Mouse (Mus musculus) NIH3T3 (cell line): ENCODE measurements around the gene Spop.
"Not testable (repeated sequence)": the region's sequence is repeated elsewhere in the genome, so short reads cannot be mapped to it uniquely, and the experiment has no call there.

Experiments used
- DNase-seq: peaks from one replicate; pipeline ENCODE4 v3.0.0-alpha.2; 2012; ENCODE audit warnings: low read depth

The Spop gene

DNA sequence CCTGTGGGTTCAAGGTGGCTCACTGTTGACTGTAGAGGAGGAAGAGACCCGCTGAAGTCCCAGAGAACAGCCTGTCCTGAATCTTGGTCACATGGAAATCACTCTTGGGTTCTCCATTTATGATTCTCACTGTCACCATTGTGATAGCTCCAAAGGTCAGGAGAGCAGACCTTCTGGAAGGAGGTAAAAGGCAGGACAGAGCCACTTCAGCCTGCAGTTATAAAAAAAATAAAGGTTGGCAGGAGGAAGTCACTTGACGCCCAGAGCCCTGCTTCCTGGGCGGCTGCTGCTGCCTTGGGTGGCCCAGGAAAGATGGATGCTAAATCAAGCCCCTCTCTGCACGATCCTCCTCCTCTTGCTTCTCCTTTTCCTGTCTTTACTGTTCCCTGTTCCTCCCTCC lies 86.5 kb downstream of the Spop start:
- no peak for DNase-seq

GRCm38 (mm10) chr11:95500836-95501235 lies 87.0 kb downstream of the Spop start:
- DNase-seq = no peak

DNA sequence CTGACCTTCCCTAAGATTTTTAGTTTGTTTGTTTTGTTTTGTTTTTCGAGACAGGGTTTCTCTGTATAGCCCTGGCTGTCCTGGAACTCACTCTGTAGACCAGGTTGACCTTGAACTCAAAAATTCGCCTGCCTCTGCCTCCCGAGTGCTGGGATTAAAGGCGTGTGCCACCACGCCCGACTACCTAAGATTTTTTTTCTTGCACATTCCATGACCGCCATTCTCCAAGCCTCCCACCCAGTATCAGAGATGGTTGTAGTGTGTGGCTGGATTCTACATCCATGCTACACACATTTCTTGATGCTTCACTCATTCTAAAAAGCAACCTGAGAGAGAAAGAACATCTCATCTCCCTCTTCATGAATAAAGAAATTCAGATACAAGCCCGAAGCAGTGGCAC lies 87.9 kb downstream of the Spop start:
- DNase-seq = not testable (repeated sequence)

DNA sequence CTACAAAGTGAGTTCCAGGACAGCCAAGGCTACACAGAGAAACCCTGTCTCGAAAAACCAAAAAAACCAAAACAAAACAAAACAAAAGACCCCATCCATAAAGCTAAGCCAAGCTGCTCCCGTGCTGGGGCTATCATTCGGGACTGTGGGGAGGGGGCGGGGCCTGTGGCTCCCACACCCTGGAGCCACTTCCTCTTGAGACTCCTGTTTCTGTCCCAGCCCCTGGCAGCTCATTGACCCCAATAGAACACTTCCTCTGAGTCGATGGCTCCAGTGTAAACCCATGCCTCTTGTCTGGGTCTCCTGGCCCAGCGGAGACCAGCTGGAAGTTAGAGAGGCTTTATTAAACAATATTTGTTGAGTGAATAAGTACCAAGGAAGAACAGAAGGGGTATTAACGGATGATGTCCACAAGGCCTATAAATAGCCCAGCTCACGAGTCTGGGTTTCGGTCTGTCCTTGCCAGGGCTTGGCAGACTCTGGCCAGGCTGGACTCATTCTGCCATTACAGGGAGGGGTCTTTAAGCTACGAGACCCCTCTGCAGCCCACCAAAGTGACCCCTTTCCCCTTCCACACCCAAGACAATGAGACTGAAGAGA lies 89.8 kb downstream of the Spop start:
- peak; percentile 60 for DNase-seq

DNA sequence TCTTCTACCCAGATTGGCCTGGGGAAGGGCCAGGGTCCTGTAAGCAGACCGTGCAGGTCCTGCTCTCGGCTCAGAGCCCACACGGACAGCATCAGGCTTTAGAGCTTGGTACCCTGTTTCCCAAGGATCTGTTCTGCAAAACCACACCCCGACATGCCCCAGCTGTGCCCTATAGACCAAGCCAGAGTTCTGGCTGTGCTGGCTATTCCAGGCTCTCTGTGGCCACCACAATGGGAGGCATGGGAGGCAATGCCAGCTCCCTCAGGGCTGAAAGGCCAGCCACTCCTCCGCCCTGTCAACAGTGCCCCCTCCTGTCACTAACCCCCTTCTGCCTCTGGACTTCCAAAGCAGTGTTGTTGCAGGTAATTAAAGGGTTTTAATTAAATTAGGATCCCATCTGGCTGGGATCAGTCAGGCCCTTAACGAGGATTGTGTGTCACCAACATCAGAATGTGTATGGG lies 90.4 kb downstream of the Spop start:
- peak; percentile 24 for DNase-seq

DNA sequence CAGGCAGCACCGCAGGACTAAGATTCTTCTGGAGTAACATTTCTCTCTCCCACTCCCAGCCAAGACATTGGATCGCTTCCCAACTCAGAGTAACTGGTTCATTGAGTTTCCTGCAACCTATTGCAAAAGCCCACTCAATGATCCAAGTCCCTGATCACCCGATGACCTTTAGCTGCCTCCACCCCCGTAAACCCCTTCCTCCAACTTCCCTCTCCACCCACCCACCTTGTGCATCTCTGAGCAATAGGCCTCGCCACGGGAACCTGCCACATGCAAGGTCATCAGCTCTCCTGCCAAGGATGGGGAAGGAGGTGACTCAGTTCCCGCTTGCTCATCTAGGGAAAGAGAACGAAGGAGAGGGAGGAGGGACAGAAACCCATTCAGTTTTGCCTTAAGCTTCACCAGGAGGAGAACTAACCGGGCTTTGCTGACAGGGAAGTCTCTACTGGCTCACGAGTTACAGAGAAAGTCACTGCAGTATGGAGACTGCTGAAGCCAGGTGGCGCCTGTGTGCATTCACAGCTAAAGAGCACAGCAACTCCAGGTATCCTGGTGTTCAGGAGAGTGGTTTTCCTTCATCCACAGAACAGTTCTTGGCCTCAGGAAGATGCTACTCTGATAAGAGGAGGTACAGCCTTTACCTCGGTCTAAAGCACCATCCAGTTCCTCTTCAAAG lies 93.3 kb downstream of the Spop start:
- DNase-seq = peak; percentile 79

- DNase-seq = no peak
Measured at GRCm38 (mm10) chr11:95507785-95508184, 93.9 kb downstream of the Spop start.

- DNase-seq = peak; percentile 25
Measured at GRCm38 (mm10) chr11:95508211-95508926, 94.5 kb downstream of the Spop start.

DNA sequence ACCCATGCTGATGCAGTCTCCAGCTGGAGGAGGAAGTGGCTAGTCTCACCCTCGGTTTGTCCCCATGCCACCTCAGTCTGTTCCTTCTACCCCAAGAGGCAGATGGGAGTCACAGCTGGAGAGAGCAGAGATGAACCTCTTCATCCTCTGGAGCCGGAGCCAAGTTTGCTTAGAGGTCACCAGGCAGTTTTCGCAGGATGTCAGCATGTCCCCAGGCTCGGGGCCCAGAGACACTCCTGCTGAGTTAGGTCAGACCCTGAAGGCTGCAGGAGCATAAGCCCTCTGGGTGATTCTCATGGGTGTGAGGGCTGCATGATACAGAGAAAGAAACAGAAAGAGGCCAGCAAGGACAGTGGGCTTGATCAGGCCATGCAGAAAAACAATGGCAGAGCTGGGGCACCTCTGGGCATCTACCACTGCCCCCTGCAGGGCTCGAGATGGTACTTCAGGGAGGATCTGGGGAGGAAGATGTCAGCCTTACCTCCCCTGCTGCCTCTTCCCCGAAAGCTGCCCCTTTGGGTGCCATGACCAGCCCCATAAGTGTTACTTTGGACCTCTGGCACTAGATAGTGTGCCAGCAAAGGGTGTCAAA lies 95.3 kb downstream of the Spop start:
- DNase-seq = peak; percentile 44

- DNase-seq = no peak
Measured at GRCm38 (mm10) chr11:95510631-95511030, 96.8 kb downstream of the Spop start.

DNA sequence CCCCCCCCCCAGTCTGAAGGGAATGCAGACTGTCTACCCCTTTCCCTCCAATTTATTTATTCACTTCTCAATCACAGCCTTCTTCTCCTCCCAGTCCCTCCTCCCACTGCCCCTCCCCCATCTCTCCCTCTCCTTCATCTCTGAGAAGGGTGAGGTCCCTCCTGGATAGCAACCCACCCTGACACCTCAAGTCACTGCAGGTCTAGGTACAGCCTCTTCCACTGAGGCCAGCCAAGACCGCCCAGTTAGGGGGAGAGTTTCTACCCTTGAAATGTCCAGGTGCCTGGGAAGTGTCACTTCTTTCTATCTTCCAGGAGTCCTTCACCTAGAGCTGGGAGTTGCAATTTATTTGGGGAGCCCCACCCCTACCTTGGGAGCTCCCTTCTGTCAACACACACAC lies 98.0 kb downstream of the Spop start:
- no peak for DNase-seq

DNA sequence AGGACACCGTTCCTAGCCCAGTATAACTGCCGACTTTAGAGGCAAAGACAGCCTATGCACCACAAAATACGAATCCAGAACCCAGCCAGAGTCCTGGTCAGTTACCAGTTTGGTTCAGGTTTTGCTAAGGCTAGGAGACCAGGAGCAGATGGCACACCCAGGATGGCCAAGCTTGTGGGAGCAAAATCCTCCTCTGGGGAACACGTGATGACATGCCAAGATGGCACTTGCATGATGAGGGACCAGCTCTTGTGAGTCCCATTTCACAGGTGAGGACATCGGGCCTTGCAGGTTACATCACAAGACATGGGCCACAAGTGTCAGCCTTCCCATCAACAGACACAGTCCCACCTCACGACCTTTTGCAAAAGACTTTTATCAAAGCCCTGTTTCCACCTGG lies 98.5 kb downstream of the Spop start:
- DNase-seq = no peak

GRCm38 (mm10) chr11:95513461-95514297 lies 99.8 kb downstream of the Spop start:
- DNase-seq = no peak

GRCm38 (mm10) chr11:95514298-95514861 lies 100.5 kb downstream of the Spop start, which contains the start of gene Nxph3:
TSS of gene Nxph3 (minus strand) at chr11:95514570.
- peak; percentile 85 for DNase-seq

- DNase-seq = no peak
Measured at GRCm38 (mm10) chr11:95515376-95516323, 101.8 kb downstream of the Spop start.

GRCm38 (mm10) chr11:95516491-95516911 lies 102.6 kb downstream of the Spop start:
- no peak for DNase-seq

DNA sequence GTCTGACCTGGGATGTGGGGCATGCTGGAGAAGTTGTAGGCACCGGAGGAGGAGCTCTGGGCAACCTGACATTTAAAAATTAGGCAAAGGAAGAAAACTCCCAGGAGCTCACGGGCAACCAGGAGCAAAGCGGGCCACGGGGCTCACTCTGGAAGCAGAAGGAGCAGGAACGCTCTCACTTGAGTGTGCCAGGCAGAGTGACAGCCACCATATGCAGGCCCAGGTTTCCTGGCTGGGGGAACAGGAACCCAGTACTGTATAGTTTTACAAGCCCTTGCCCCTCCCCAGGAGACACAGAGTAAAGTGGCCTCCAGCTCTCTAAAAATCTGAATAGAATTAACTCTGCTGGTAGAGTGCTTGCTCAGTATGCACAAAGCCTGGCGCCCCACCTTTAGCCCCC lies 103.3 kb downstream of the Spop start:
- DNase-seq = no peak

DNA sequence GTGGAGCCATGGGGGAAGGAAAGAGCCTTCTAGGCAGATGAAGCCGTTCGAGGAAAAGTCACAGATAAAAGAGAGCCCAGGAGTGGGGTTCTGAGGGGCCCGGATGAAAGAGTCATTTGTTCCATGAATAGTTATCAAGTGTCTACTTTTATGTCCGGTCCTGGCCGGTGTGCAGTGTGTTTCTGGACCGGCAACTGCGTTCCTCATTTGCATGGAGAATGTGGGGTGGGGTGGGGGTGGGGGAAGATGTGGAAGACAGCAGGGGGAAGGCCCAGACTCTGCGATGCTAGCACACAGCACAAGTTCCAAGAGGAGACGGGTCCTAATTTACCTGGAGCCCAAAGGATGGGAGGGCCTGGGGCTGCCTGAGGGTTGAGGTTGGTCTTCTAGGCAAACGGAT lies 105.4 kb downstream of the Spop start:
- no peak for DNase-seq

GRCm38 (mm10) chr11:95519996-95520395 lies 106.1 kb downstream of the Spop start:
- no peak for DNase-seq

- DNase-seq = peak; percentile 93
Measured at GRCm38 (mm10) chr11:95520456-95521072, 106.7 kb downstream of the Spop start.
